Mouse (Mus musculus) ES-Bruce4 (cell line): Measurements from ENCODE around the gene Glis3. TPM values are rescaled to one million over a fixed set of nuclear protein-coding genes. Genes with fewer than 3 reads are reported as not detected.

Experiments
- H3K27ac ChIP-seq: 2 replicates; pipeline ENCODE4 v1.5.1; 2012; ENCODE audit warnings: low read length, inconsistent platforms; ENCODE audit not compliant: insufficient read depth
- H3K27me3 ChIP-seq: 2 replicates; pipeline ENCODE4 v1.6.1; 2012; ENCODE audit warnings: mild to moderate bottlenecking, low read length, inconsistent platforms; ENCODE audit not compliant: control insufficient read depth, poor library complexity, insufficient read depth, severe bottlenecking
- H3K36me3 ChIP-seq: 2 replicates; pipeline ENCODE4 v1.6.1; 2012; ENCODE audit warnings: inconsistent platforms, mild to moderate bottlenecking, low read length, moderate library complexity; ENCODE audit not compliant: control insufficient read depth, poor library complexity, insufficient read depth, severe bottlenecking
- H3K4me1 ChIP-seq: one replicate; pipeline ENCODE4 v1.8.1; 2011; ENCODE audit warnings: low read length; ENCODE audit not compliant: control insufficient read depth, insufficient read depth
- H3K4me3 ChIP-seq: 2 replicates; pipeline ENCODE4 v1.5.1; 2011; ENCODE audit warnings: low read depth, mild to moderate bottlenecking, low read length
- H3K9ac ChIP-seq: 2 replicates; pipeline ENCODE4 v1.6.1; 2012; ENCODE audit warnings: low read depth, mild to moderate bottlenecking, inconsistent platforms; ENCODE audit not compliant: poor library complexity, severe bottlenecking
- H3K9me3 ChIP-seq: replicated peaks from 2 replicates; pipeline ENCODE4 v1.6.1; 2012; ENCODE audit warnings: mild to moderate bottlenecking, low read length, inconsistent platforms; ENCODE audit not compliant: control insufficient read depth, poor library complexity, insufficient read depth, severe bottlenecking
- CTCF ChIP-seq: IDR thresholded peaks from one replicate; pipeline ENCODE4 v1.8.1; 2011; ENCODE audit warnings: low read depth, low read length
- EP300 ChIP-seq: IDR thresholded peaks from 2 replicates; pipeline ENCODE4 v1.6.1; 2011; ENCODE audit warnings: low read depth, low read length; ENCODE audit not compliant: insufficient read depth
- POLR2A ChIP-seq: IDR thresholded peaks from one replicate; pipeline ENCODE4 v1.8.1; 2011; ENCODE audit warnings: low read length; ENCODE audit not compliant: insufficient read depth
- polyA plus RNA-seq: library from polyadenylated mRNA; stranded (reverse); fragments of >200 nt; gene quantifications from 2 replicates; pipeline ENCODE4 v1.2.4, GENCODE M21; 2011; ENCODE audit warnings: low read depth; ENCODE audit not compliant: missing spikeins, insufficient read depth, insufficient read length

The Glis3 gene
- polyA plus RNA-seq, 1 experiment: 5.5 TPM

- no peak overlapping the region for H3K27ac ChIP-seq
- H3K9me3 ChIP-seq: peaks cover 3% of the 10 kb centered on the region; the same call in 1 of the 2 replicates
- no peak overlapping the region for H3K9ac ChIP-seq
- H3K27me3 ChIP-seq: no peaks in the 10 kb centered on the region
- no peak for TF ChIP-seq CTCF
- TF ChIP-seq EP300: 0 out of 2 replicates have a peak, but pooled peaks have one; percentile 7
- H3K36me3 ChIP-seq: no peaks in the 10 kb centered on the region
- no peak overlapping the region for H3K4me3 ChIP-seq
- H3K4me1 ChIP-seq: peaks cover 9% of the 10 kb centered on the region
Measured at GRCm38 (mm10) chr19:28555181-28555929, 124.5 kb downstream of the Glis3 start.

- Histone ChIP-seq H3K27me3 (no peaks in the 10 kb centered on the region), H3K27ac (no peak overlapping the region), H3K36me3 (no peaks in the 10 kb centered on the region), H3K9me3 (peaks cover 3% of the 10 kb centered on the region; the same call in 1 of the 2 replicates), H3K4me1 (peaks cover 1% of the 10 kb centered on the region), H3K4me3 (no peak overlapping the region), H3K9ac (no peak overlapping the region)
- TF ChIP-seq EP300: no peak
- no peak for TF ChIP-seq POLR2A
- TF ChIP-seq CTCF: no peak
Measured at GRCm38 (mm10) chr19:28550611-28551010, 129.3 kb downstream of the Glis3 start.

GRCm38 (mm10) chr19:28546933-28547332, 132.9 kb downstream of the Glis3 start:
- no peak overlapping the region for H3K9ac ChIP-seq
- H3K9me3 ChIP-seq: no peaks in the 10 kb centered on the region
- H3K4me1 ChIP-seq: no peaks in the 10 kb centered on the region
- H3K27me3 ChIP-seq: no peaks in the 10 kb centered on the region; the same call in 1 of the 2 replicates
- TF ChIP-seq CTCF (peak; percentile 71), POLR2A (no peak)
- no peaks in the 10 kb centered on the region for H3K36me3 ChIP-seq
- no peak overlapping the region for H3K4me3 ChIP-seq
- no peak overlapping the region for H3K27ac ChIP-seq

GRCm38 (mm10) chr19:28545493-28545892, 134.4 kb downstream of the Glis3 start:
- Histone ChIP-seq H3K27me3 (no peaks in the 10 kb centered on the region; the same call in 1 of the 2 replicates), H3K4me1 (no peaks in the 10 kb centered on the region)

GRCm38 (mm10) chr19:28538813-28539212, 141.1 kb downstream of the Glis3 start:
- Histone ChIP-seq H3K4me1 (no peaks in the 10 kb centered on the region), H3K36me3 (no peaks in the 10 kb centered on the region), H3K27ac (no peak overlapping the region), H3K27me3 (no peaks in the 10 kb centered on the region), H3K9me3 (no peaks in the 10 kb centered on the region; the same call in 1 of the 2 replicates), H3K9ac (no peak overlapping the region), H3K4me3 (no peak overlapping the region)
- TF ChIP-seq EP300 (0 out of 2 replicates have a peak, but pooled peaks have one; percentile 11), POLR2A (no peak)

More at GRCm38 (mm10) chr19:28545493-28545892, 134.4 kb downstream of the Glis3 start:
- Histone ChIP-seq H3K9me3 (no peaks in the 10 kb centered on the region), H3K9ac (no peak overlapping the region), H3K4me3 (no peak overlapping the region), H3K36me3 (no peaks in the 10 kb centered on the region), H3K27ac (no peak overlapping the region)
- TF ChIP-seq EP300: no peak

GRCm38 (mm10) chr19:28534964-28535363, 144.9 kb downstream of the Glis3 start:
- Histone ChIP-seq H3K4me3 (no peak overlapping the region), H3K9me3 (no peaks in the 10 kb centered on the region; the same call in 1 of the 2 replicates), H3K27ac (no peak overlapping the region), H3K27me3 (no peaks in the 10 kb centered on the region), H3K9ac (no peak overlapping the region), H3K36me3 (no peaks in the 10 kb centered on the region), H3K4me1 (no peaks in the 10 kb centered on the region)
- TF ChIP-seq CTCF (no peak), EP300 (no peak), POLR2A (no peak)
